Mouse (Mus musculus) splenic B cell, adult 2 months (primary cell): ENCODE data around the gene Acap2.

Source experiments
- DNase-seq: peaks from one replicate; pipeline ENCODE4 v3.0.0-alpha.2; 2011; ENCODE audit warnings: low read depth, low spot score
- H3K27me3 ChIP-seq: 2 replicates; pipeline ENCODE4 v1.6.1; 2012; ENCODE audit warnings: mild to moderate bottlenecking, low read length, moderate library complexity, mixed read lengths; ENCODE audit not compliant: control insufficient read depth, poor library complexity, insufficient read depth, severe bottlenecking
- H3K36me3 ChIP-seq: 2 replicates; pipeline ENCODE4 v1.6.1; 2012; ENCODE audit warnings: mild to moderate bottlenecking, low read length, moderate library complexity, mixed read lengths; ENCODE audit not compliant: control insufficient read depth, poor library complexity, insufficient read depth, severe bottlenecking

Gene Acap2

DNA sequence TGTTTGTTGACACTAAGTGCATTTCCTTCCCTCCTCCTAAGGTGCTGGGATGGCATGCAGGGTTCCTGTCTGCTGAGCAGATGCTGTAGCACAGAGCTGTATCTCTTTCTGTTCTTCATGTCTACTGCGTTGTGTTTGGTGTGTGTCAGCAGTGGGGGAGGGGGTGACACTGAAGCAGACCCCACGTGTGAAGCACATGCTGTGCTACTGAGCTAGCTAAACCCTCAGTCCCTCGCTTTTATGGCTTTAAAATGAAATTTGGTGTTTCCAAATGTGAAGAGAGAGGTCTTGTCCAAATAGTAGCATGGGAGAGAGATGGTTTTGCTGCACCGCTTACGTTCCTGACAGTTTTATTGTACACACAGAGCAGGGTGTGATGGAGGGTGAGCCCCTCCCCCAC lies 30.5 kb upstream of the Acap2 start:
- Histone ChIP-seq H3K36me3 (no peaks in the 10 kb centered on the region), H3K27me3 (no peaks in the 10 kb centered on the region)
- no peak for DNase-seq

- Histone ChIP-seq H3K27me3 (no peaks in the 10 kb centered on the region), H3K36me3 (no peaks in the 10 kb centered on the region)
- DNase-seq, result no peak
These were observed 26.7 kb upstream of the Acap2 start for GRCm38 (mm10) chr16:31227746-31228145.

- DNase-seq, result no peak
- Histone ChIP-seq H3K27me3 (no peaks in the 10 kb centered on the region), H3K36me3 (no peaks in the 10 kb centered on the region)
These were observed 14.2 kb upstream of the Acap2 start for GRCm38 (mm10) chr16:31215271-31215670.

- no peak for DNase-seq
- no peaks in the 10 kb centered on the region for H3K27me3 ChIP-seq
- no peaks in the 10 kb centered on the region for H3K36me3 ChIP-seq
These were observed 12.4 kb upstream of the Acap2 start for GRCm38 (mm10) chr16:31213463-31213862.

DNA sequence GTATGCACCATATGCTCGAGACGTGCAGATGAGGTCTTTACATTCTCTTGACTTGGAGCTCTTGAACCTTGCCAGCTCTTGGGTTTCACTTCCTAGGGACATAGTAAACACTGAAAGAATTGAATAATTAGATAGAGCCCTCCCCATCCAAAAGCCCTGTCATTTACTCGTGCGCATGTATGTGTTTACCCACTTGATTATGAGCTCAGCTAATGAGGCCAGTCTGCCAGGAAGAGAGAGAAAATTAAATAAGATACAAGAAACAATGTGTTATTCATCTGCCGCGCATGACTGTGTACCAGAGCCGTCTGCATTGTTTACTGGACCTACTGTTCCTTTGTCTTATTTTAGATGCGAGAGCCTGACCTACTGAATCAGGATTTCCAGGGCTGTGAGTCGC lies 10.5 kb upstream of the Acap2 start:
- no peak for DNase-seq
- Histone ChIP-seq H3K27me3 (no peaks in the 10 kb centered on the region), H3K36me3 (no peaks in the 10 kb centered on the region)

DNA sequence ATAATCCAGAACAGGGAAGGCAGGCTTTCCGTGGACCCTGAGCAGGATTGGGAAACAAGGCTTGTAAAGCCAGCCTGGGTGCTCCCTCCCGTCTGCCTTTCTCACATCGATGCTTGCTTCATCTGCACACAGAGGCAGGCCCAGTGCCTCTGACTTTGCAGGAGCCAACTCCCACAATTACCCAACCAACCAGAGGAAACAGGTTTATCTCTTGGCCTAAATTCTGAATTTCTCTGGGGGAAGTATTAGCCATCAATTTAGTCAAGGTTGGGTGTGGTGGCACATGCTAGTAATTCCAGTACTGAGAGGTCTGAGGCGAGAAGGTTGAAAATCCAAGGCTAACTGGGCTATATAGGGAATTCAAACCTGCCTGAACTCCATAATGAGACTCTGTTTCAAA lies 9.4 kb upstream of the Acap2 start:
- no peaks in the 10 kb centered on the region for H3K27me3 ChIP-seq
- no peaks in the 10 kb centered on the region for H3K36me3 ChIP-seq
- no peak for DNase-seq

GRCm38 (mm10) chr16:31209911-31210310 lies 8.9 kb upstream of the Acap2 start:
- peak; percentile 24 for DNase-seq
- no peaks in the 10 kb centered on the region for H3K36me3 ChIP-seq
- H3K27me3 ChIP-seq, result no peaks in the 10 kb centered on the region

DNA sequence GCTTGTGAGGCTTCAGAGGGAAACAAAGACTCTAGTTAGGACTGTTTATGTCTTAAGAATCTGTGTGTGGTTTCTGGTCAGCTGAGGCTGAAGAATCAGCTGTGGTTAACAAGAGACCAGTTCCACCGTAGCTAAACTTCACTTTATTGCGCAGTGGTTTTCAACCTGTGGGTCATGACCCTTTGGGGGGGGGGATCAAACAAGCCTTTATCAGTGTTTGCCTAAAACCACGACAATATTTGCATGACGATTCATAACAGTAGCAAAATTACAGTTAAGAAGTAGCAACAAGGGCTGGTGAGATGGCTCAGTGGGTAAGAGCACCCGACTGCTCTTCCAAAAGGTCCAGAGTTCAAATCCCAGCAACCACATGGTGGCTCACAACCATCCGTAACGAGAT lies 4.7 kb upstream of the Acap2 start:
- DNase-seq, result no peak
- Histone ChIP-seq H3K27me3 (no peaks in the 10 kb centered on the region), H3K36me3 (no peaks in the 10 kb centered on the region)

DNA sequence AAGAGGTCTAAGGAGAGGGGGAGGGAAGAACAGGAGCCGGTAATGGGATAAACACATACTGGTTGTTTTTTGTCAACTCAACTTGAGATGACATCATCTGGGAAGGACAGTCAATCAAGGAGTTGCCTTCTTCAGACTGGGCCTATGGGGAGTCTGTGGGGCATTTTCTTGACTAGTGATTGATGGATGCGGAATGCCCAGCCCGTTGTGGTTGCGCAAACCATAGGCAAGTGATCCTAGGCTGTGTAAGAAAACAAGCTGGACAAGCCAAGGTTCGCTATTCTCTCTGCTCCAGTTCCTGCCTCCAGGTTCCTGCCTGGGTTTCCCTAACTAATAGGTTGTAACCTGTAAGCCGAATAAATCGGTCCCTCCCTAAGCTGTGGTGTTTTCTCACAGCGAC lies 4.1 kb upstream of the Acap2 start:
- Histone ChIP-seq H3K27me3 (no peaks in the 10 kb centered on the region), H3K36me3 (no peaks in the 10 kb centered on the region)
- no peak for DNase-seq

DNA sequence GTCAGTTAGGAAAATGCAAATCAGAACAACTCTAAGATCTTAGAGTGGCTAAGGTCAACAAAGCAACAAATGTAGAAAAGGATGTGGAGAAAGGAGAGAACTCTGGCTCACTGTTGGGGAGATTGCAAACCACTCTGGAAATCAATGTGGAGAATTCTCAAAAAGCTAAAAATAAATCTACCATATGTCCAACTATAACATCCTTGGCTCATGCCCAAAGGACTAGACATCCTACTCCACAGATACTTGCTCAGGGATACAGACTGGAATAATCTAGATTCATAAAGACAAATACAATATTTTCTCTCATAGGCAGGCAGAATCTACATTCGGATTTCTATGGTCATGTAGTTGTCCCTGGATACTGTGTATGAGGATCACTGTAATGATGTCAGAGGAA lies 3.2 kb upstream of the Acap2 start:
- Histone ChIP-seq H3K27me3 (no peaks in the 10 kb centered on the region), H3K36me3 (no peaks in the 10 kb centered on the region)
- no peak for DNase-seq

- H3K27me3 ChIP-seq, result no peaks in the 10 kb centered on the region
These were observed 659 bp upstream of the Acap2 start for GRCm38 (mm10) chr16:31201704-31202103.

DNA sequence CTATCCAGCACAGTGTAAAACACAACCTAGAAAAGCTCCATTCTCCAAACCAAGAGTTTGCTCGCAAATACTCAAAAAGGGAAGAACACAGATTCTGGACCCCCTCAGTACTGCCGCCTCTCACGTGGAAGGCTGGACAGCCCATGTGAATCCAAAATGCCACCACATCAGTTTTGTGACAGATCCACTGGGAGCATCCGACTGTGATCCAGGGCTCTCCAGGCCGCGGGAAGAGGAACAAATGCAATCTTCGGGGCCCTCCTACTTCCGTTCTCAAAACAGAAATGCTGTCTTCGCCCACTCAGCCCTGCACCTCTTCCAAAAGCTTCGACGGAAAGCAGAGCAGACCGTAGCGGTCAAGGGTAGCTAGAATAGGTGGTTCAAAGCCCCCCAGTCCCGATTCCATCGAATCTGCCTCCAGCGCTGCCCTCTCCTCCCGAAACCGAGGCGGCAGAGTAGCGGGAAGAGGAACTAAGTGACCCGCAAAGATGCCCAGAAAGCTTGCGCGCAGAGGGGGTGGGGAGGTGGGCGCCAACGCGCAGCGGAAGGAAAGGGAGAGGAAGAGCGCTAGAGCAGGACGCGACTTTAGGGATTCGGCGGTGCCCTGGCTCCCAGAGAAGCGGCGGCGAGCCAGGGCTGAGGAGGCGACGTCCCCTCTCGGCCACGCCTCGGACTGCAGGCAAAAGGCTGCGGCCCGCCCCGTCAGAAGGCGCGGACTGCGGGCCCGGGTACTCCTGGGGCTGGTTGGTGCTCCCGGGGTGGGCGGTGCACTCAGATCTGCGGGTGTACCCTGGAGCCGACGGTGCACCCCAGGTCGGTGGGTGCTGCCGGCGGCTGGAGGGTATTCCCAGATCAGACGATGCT lies 887 bp downstream of the Acap2 start:
- peak; percentile 52 for DNase-seq
- no peaks in the 10 kb centered on the region for H3K36me3 ChIP-seq
- no peaks in the 10 kb centered on the region for H3K27me3 ChIP-seq

More at GRCm38 (mm10) chr16:31201704-31202103, 659 bp upstream of the Acap2 start:
- no peaks in the 10 kb centered on the region for H3K36me3 ChIP-seq
- DNase-seq, result no peak

DNA sequence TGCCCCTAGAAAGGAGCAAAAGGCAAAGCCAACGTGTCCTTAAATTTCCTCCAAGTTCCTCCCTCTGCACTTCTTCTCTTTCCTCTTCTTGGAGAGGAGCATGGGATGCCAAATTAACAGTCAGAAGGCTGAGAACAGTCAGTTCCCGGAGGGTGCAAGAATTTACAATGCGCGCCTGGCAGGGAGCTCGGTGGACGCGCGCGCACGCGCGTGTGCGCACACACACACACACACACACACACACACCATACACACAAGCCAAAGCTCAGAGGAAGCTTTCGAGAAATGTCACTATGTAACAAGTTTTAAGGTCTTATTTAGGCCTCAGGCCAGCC lies 1.5 kb downstream of the Acap2 start:
- DNase-seq, result peak; percentile 44
- H3K36me3 ChIP-seq, result no peaks in the 10 kb centered on the region
- H3K27me3 ChIP-seq, result no peaks in the 10 kb centered on the region

GRCm38 (mm10) chr16:31196971-31197370 lies 4.1 kb downstream of the Acap2 start:
- H3K36me3 ChIP-seq, result no peaks in the 10 kb centered on the region

DNA sequence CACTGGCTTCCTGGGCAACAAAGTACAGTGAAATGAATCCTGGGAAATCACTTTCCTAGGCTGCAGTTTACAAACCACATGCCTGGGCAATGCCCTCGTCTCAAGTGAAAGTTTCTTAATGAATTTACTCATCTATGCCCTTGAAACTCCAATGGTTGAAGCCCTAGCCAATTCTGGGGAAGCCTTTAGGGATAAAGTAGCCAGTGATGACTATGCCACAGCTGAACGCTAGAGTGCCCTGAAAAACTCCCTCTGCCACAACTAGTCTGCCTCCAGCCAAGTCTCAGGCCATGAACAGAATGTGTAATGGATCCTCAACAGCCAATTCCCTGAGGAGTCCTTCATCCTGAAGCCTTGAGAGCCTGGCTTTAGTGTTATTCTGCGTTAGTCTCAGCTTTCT lies 8.5 kb downstream of the Acap2 start:
- 0 out of 2 replicates have a peak, but pooled peaks cover 2% of the 10 kb centered on the region for H3K27me3 ChIP-seq
- DNase-seq, result no peak
- no peaks in the 10 kb centered on the region for H3K36me3 ChIP-seq

More at GRCm38 (mm10) chr16:31196971-31197370, 4.1 kb downstream of the Acap2 start:
- DNase-seq, result no peak
- 0 out of 2 replicates have a peak, but pooled peaks cover 2% of the 10 kb centered on the region for H3K27me3 ChIP-seq

DNA sequence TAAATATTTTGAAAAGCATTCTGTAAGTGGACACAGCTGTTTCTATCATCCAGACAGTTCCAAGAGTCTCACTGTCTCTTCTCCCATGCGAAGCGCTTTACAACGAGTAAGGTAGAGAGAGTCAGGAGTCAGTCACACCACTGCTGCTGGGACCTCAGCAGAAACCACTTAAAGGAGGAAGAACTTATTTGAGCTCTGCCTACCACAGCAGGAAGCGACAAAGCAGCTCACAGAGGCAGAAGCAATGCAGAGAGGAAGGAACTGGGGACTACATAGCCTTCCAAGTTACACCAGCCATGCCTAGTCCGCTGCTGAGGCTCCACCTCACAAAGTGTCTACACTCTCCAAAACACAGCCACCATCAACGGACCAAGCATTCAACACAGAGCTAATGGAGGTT lies 9.2 kb downstream of the Acap2 start:
- peak; percentile 78 for DNase-seq
- H3K36me3 ChIP-seq, result no peaks in the 10 kb centered on the region

More for the DNA sequence above, 9.2 kb downstream of the Acap2 start:
- 0 out of 2 replicates have a peak, but pooled peaks cover 2% of the 10 kb centered on the region for H3K27me3 ChIP-seq
